Mouse (Mus musculus): Measurements from ENCODE around the gene Rundc1.

DNA sequence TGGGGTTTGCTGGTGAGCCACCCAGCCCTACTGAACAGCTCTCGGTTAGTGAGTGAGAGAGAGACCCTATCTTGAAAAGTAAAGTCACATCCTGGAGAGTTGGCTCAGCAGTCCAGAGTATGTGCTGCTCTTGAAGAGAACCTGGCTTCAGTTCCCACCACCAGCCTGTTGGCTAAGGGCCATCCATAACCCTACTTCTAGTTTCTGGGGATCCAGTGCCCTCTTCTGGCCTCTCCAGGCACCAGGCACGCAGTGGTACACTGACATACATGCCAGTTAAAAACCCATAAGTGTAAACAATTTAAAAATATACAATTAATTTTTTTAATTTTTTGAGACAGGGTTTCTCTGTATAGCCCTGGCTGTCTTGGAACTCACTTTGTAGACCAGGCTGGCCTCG is 25.5 kb downstream of the Rundc1 start:
- TF ChIP-seq EP300 (IDR thresholded peaks at IDR 0.05; ENCODE audit: low read depth) (no peak), CTCF (IDR thresholded peaks at IDR 0.05; ENCODE audit: low read depth) (peak; percentile 68)
